Mouse (Mus musculus) bone marrow, adult 2 months (tissue): Measurements from ENCODE around the gene Fam117a.

Experiments
- CTCF ChIP-seq: fragments of 200-500 bp; IDR thresholded peaks from 2 replicates; pipeline ENCODE4 v1.5.1; 2011; ENCODE audit warnings: low read length, control low read depth; ENCODE audit not compliant: control insufficient read depth, insufficient read depth
- POLR2A ChIP-seq: fragments of 200-500 bp; IDR thresholded peaks from 2 replicates; pipeline ENCODE4 v1.6.1; 2011; ENCODE audit warnings: low read depth, mild to moderate bottlenecking, control low read depth, low read length, borderline replicate concordance; ENCODE audit not compliant: control insufficient read depth

DNA sequence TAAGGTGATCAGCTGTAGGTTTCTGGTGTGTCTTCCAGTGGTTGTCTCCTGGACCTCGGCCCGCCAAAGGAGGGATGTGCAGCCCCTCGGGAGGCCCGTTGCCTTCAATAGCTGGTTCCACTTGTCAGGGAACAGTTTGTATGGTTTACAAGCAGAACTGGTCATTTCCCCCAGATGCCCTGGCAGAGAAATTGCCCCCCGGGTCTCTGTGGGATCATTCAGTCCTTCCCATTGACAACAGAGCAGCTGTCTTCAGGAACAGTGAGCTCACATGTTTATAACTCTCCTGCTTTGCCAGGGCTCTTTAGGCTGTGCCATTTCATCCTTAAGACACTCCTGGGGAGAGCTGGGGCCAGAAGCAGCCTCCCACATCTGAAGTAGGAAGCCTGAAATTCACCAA is 57.3 kb downstream of the Fam117a start:
- TF ChIP-seq POLR2A (no peak), CTCF (no peak)
